Mouse (Mus musculus): Measurements from ENCODE around the gene Ang4.

DNA sequence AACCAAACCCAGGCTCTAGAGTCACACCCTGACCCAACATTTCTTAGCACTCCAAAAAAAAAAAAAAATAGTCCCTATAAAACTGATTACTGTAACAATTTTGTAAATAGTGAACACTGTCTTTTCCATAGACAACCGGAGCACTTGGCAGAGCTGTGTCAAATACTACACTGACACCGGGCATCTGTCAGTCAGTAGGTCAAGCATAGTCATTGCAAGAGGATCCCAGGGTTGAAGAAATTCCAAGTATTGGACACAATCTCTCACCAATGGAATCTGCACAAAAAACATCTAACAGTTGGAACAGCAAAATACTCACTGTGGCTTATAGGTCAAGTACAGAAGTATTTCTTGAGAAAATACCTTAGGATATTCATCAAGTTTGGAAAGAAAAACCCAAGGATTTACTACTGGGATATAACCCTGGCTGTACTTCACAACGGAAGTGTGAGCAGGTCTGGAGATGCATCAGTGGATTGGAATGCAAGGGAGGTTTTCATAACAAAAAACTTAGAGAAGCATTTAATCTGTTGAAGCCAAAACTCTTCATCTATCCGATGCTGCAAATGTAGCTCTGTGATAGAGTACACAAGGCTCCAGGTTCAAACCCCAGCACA lies 5.6 kb upstream of the Ang4 start:
- TF ChIP-seq CTCF (IDR thresholded peaks at IDR 0.05; ENCODE audit: control insufficient read depth, insufficient read depth, insufficient read length), result no peak
- no peak for TF ChIP-seq USF1 (IDR thresholded peaks at IDR 0.05; ENCODE audit: low read depth)
